ENCODE assay signal across 24 mouse cellular contexts in genomic region chr6:126712531-126712930, GRCm38 (mm10). TPM values are rescaled to one million over a fixed set of nuclear protein-coding genes. Genes with fewer than 3 reads are reported as not detected.
DNase-seq lines count a peak whose midpoint lies in the region; ATAC-seq and TF ChIP-seq lines count a peak whose summit lies in the region.
"Had no signal": no experiment of that assay in that cellular context is flagged by ENCODE, and none has a peak within 500 bp of the region (broad histone marks: within the 10 kb centered on the region; RNA-seq: fewer than 3 reads in every experiment).

No protein-coding gene starts in this region.

- H3K27me3 ChIP-seq in limb, embryonic 10.5 days (ENCODE audit: low read depth, poor library complexity, severe bottlenecking), result peaks cover 12% of the 10 kb centered on the region
- H3K27me3 ChIP-seq: embryonic facial prominence, embryonic 12.5 days; forebrain, embryonic 15.5 days had no signal

- no peak overlapping the region for H3K4me3 ChIP-seq in lung, adult 2 months (replicated peaks; ENCODE audit: extremely low read depth, low read depth, low read length)
- no peak overlapping the region for H3K4me3 ChIP-seq in limb, embryonic 10.5 days
- H3K4me3 ChIP-seq: embryonic facial prominence, embryonic 12.5 days; forebrain, embryonic 15.5 days; heart, adult 2 months; heart, embryonic 15.5 days had no signal

- no peak for TF ChIP-seq CTCF in lung, adult 2 months (IDR thresholded peaks at IDR 0.05; ENCODE audit: insufficient read depth, low read length)

- H3K4me1 ChIP-seq in lung, adult 2 months (ENCODE audit: control insufficient read depth, insufficient read depth, low read length), result no peaks in the 10 kb centered on the region
- H3K4me1 ChIP-seq in limb, embryonic 10.5 days, result no peaks in the 10 kb centered on the region
- H3K4me1 ChIP-seq: embryonic facial prominence, embryonic 12.5 days; forebrain, embryonic 15.5 days; heart, embryonic 15.5 days had no signal

- 66% methylated on average over 6 of the region's 6 CpGs for WGBS in lung, adult 2 months
- 82% methylated on average over 6 of the region's 6 CpGs for WGBS in limb, embryonic 10.5 days

- peak; percentile 76 for ATAC-seq in frontal cortex, adult (ENCODE audit: low TSS enrichment)
- ATAC-seq: CD4-positive, CD25-positive, alpha-beta regulatory T cell, adult 4 months; forebrain, embryonic 15.5 days had no signal

- no peak for TF ChIP-seq POLR2A in lung, adult 2 months (IDR thresholded peaks at IDR 0.05; ENCODE audit: borderline replicate concordance, extremely low read depth, low read depth, low read length)

- H3K27ac ChIP-seq in limb, embryonic 10.5 days, result no peak overlapping the region
- H3K27ac ChIP-seq: embryonic facial prominence, embryonic 12.5 days; forebrain, embryonic 15.5 days; heart, adult 2 months; heart, embryonic 15.5 days; hindbrain, embryonic 14.5 days had no signal

- no peak for DNase-seq in frontal cortex, postnatal 14 days (ENCODE audit: low spot score in 2 of 2)
- peak; percentile 65 for DNase-seq in left cerebral cortex, adult 11 months (ENCODE audit: low spot score)
- DNase-seq in left cerebral cortex, postnatal 10 days (ENCODE audit: extremely low spot score in 1 of 2, low spot score in 2 of 2), result no peak
- peak; percentile 30 for DNase-seq in lung, postnatal 36 days
- no peak for DNase-seq in lung, adult 2 months
- DNase-seq in limb, embryonic 10.5 days (ENCODE audit: low spot score), result no peak
- DNase-seq: adrenal gland, adult 8-10 months; adrenal gland, postnatal 36 days; B cell, adult 2 months; cerebellum, adult 11 months; cerebellum, adult 8-10 months; cerebellum, postnatal 14 days; gastrocnemius, postnatal 14 days; heart, adult 2 months; heart, postnatal 14 days had no signal

- no peaks in the 10 kb centered on the region for H3K9me3 ChIP-seq in limb, embryonic 10.5 days (replicated peaks)
- H3K9me3 ChIP-seq: embryonic facial prominence, embryonic 12.5 days; forebrain, embryonic 15.5 days; heart, embryonic 15.5 days had no signal

- no peaks in the 10 kb centered on the region for H3K36me3 ChIP-seq in limb, embryonic 10.5 days
- H3K36me3 ChIP-seq: embryonic facial prominence, embryonic 12.5 days; forebrain, embryonic 15.5 days; G1E; heart, embryonic 15.5 days had no signal

- intact Hi-C loops in left cerebral cortex, postnatal 10 days (cut with DNase I), result no loop called here

RNA-seq across cellular contexts. Expression of gene Kcna6, which starts 27.9 kb away (rescaled TPM):
- 10 to 100 TPM; 78.2 to 82.1 TPM for total RNA-seq in left cerebral cortex, postnatal 10 days (2021)
- 0.31 and 0.93 TPM in 2 replicates for polyA plus RNA-seq in lung, adult 2 months (2012; rRNA removed)
- 4.3 and 6.8 TPM in 2 replicates for polyA plus RNA-seq in limb, embryonic 10.5 days (2016; fragmentation: Nextera tagmentation; extraction: Ambion mirVana)
- total RNA-seq: common myeloid progenitor, adult 5-6 weeks; hematopoietic stem cell, adult 5-6 weeks had no signal
- polyA plus RNA-seq: CD4-positive, CD25-positive, alpha-beta regulatory T cell, adult 4 months; G1E had no signal

Comparison
In these comparisons a context has a peak if more than half of its experiments do, and no peak if none do; other contexts are left out.
1. DNase-seq: peak in left cerebral cortex, adult 11 months (single experiment) and lung, postnatal 36 days (single experiment); none in frontal cortex, postnatal 14 days (0 of 2), left cerebral cortex, postnatal 10 days (0 of 2), lung, adult 2 months (single experiment) and limb, embryonic 10.5 days (single experiment).